Mouse (Mus musculus) cerebellum, adult 2 months (tissue): Measurements from ENCODE around the gene Dazap1. TPM values are rescaled to one million over a fixed set of nuclear protein-coding genes. Genes with fewer than 3 reads are reported as not detected.
A peak's percentile ranks its signal among the peaks of the same experiment; 100 is the strongest.

Experiments used
- DNase-seq, 2 experiments: peaks; one replicate each; pipeline ENCODE4 v3.0.0; 2021
- H3K27ac ChIP-seq: fragments of 200-500 bp; 2 replicates; pipeline ENCODE4 v1.5.1; 2012; ENCODE audit warnings: low read length, control low read depth, inconsistent platforms; ENCODE audit not compliant: insufficient read depth
- H3K27me3 ChIP-seq: fragments of 200-500 bp; 2 replicates; pipeline ENCODE4 v1.6.1; 2012; ENCODE audit warnings: inconsistent platforms, mild to moderate bottlenecking, low read length, moderate library complexity; ENCODE audit not compliant: control insufficient read depth, insufficient read depth
- H3K4me1 ChIP-seq: fragments of 200-500 bp; 2 replicates; pipeline ENCODE4 v1.6.1; 2011; ENCODE audit warnings: low read length; ENCODE audit not compliant: control insufficient read depth, insufficient read depth
- H3K4me3 ChIP-seq: fragments of 200-500 bp; replicated peaks from 2 replicates; pipeline ENCODE3; 2011; ENCODE audit warnings: mild to moderate bottlenecking, low read depth, low read length, control low read depth; ENCODE audit not compliant: insufficient read depth
- CTCF ChIP-seq: fragments of 200-500 bp; IDR thresholded peaks from 2 replicates; pipeline ENCODE4 v1.5.1; 2011; ENCODE audit warnings: low read depth, mild to moderate bottlenecking, control low read depth, low read length, moderate library complexity, borderline replicate concordance; ENCODE audit not compliant: insufficient read depth
- POLR2A ChIP-seq: fragments of 200-500 bp; IDR thresholded peaks from 2 replicates; pipeline ENCODE4 v1.6.1; 2011; ENCODE audit warnings: low read length, control low read depth, borderline replicate concordance; ENCODE audit not compliant: insufficient read depth
- WGBS: fragments of 180-500 bp; shearing (Covaris S2); methylation state at CpG from one replicate; pipeline ENCODE4 v1.1.7; 2018; 5-methylcytosine and 5-hydroxymethylcytosine counted together
- polyA plus RNA-seq: library from polyadenylated mRNA; depleted of rRNA; stranded (reverse); fragments of >200 nt; gene quantifications from 2 replicates; pipeline ENCODE4 v1.2.3, GENCODE M21; 2012

The Dazap1 gene
- polyA plus RNA-seq, 1 experiment: 90.2 TPM

- Histone ChIP-seq H3K27ac (no peak overlapping the region), H3K27me3 (no peaks in the 10 kb centered on the region), H3K4me1 (peaks cover 23% of the 10 kb centered on the region), H3K4me3 (no peak overlapping the region)
- no peak for TF ChIP-seq POLR2A
- no peak for TF ChIP-seq CTCF
- DNase-seq: no peak
- WGBS: 70% methylated on average over 11 of the region's 11 CpGs
Measured at GRCm38 (mm10) chr10:80252493-80253274, 8.6 kb upstream of the Dazap1 start.

- no peak overlapping the region for H3K4me3 ChIP-seq
- TF ChIP-seq CTCF (no peak), POLR2A (no peak)
- 81% methylated on average over 6 of the region's 6 CpGs for WGBS
Measured at GRCm38 (mm10) chr10:80253551-80253950, 7.7 kb upstream of the Dazap1 start.

GRCm38 (mm10) chr10:80254331-80255297 lies 6.7 kb upstream of the Dazap1 start:
- 87% methylated on average over 26 of the region's 26 CpGs for WGBS
- TF ChIP-seq POLR2A: no peak
- no peak for TF ChIP-seq CTCF
- no peaks in the 10 kb centered on the region for H3K27me3 ChIP-seq
- 0 out of 2 replicates have a peak overlapping the region, but pooled peaks have one; percentile 4 for H3K27ac ChIP-seq
- no peak overlapping the region for H3K4me3 ChIP-seq
- H3K4me1 ChIP-seq: peaks cover 26% of the 10 kb centered on the region
- DNase-seq: no peak

More at GRCm38 (mm10) chr10:80253551-80253950, 7.7 kb upstream of the Dazap1 start:
- H3K4me1 ChIP-seq: peaks cover 23% of the 10 kb centered on the region
- no peaks in the 10 kb centered on the region for H3K27me3 ChIP-seq
- H3K27ac ChIP-seq: no peak overlapping the region
- no peak for DNase-seq

- no peak for TF ChIP-seq CTCF
- TF ChIP-seq POLR2A: no peak
- H3K27me3 ChIP-seq: no peaks in the 10 kb centered on the region
- 31% methylated on average over 5 of the region's 5 CpGs for WGBS
- H3K27ac ChIP-seq: no peak overlapping the region
- peaks cover 23% of the 10 kb centered on the region for H3K4me1 ChIP-seq
- H3K4me3 ChIP-seq: no peak overlapping the region
- peak; percentile 54 for DNase-seq
Measured at GRCm38 (mm10) chr10:80255881-80256535, 5.3 kb upstream of the Dazap1 start.

GRCm38 (mm10) chr10:80257936-80258335 lies 3.4 kb upstream of the Dazap1 start:
- no peak for TF ChIP-seq POLR2A
- TF ChIP-seq CTCF: no peak
- 63% methylated on average over 2 of the region's 2 CpGs for WGBS
- no peaks in the 10 kb centered on the region for H3K27me3 ChIP-seq

GRCm38 (mm10) chr10:80258752-80259462 lies 2.4 kb upstream of the Dazap1 start:
- no peak for TF ChIP-seq CTCF
- no peak for TF ChIP-seq POLR2A
- H3K4me1 ChIP-seq: peaks cover 16% of the 10 kb centered on the region; the same call in 1 of the 2 replicates
- no peak overlapping the region for H3K4me3 ChIP-seq
- WGBS: 57% methylated on average over 14 of the region's 14 CpGs
- H3K27me3 ChIP-seq: no peaks in the 10 kb centered on the region
- H3K27ac ChIP-seq: no peak overlapping the region
- DNase-seq: peak in 1 of 2 experiments; percentile 36

More at GRCm38 (mm10) chr10:80257936-80258335, 3.4 kb upstream of the Dazap1 start:
- DNase-seq: no peak
- Histone ChIP-seq H3K4me1 (peaks cover 16% of the 10 kb centered on the region; the same call in 1 of the 2 replicates), H3K27ac (no peak overlapping the region), H3K4me3 (no peak overlapping the region)
